Mouse (Mus musculus) thymus, postnatal 4 days (tissue): ENCODE results near the gene Espn.

Experiments
- DNase-seq: peaks from one replicate; pipeline ENCODE4 v3.0.0; 2021

Gene Espn

GRCm38 (mm10) chr4:152151966-152152544, at the start of gene Espn:
Gene Espn, minus strand, starts transcription at chr4:152152371.
- peak; percentile 85 for DNase-seq

GRCm38 (mm10) chr4:152201492-152201891, 49.3 kb upstream of the Espn start:
- DNase-seq: no peak

GRCm38 (mm10) chr4:152199617-152200016, 47.4 kb upstream of the Espn start:
- DNase-seq: no peak

- no peak for DNase-seq
These were observed 45.4 kb upstream of the Espn start for GRCm38 (mm10) chr4:152197545-152197944.

- no peak for DNase-seq
These were observed 44.1 kb upstream of the Espn start for GRCm38 (mm10) chr4:152196276-152196675.

GRCm38 (mm10) chr4:152194476-152195175, 42.5 kb upstream of the Espn start:
- no peak for DNase-seq

- no peak for DNase-seq
These were observed 40.4 kb upstream of the Espn start for GRCm38 (mm10) chr4:152192569-152192968.

GRCm38 (mm10) chr4:152190701-152191100, 38.5 kb upstream of the Espn start:
- no peak for DNase-seq

GRCm38 (mm10) chr4:152190096-152190653, 38.0 kb upstream of the Espn start:
- DNase-seq: no peak

GRCm38 (mm10) chr4:152189691-152190090, 37.5 kb upstream of the Espn start:
- no peak for DNase-seq

GRCm38 (mm10) chr4:152189071-152189470, 36.9 kb upstream of the Espn start:
- no peak for DNase-seq

GRCm38 (mm10) chr4:152188651-152189050, 36.5 kb upstream of the Espn start:
- no peak for DNase-seq

GRCm38 (mm10) chr4:152187142-152187541, 35.0 kb upstream of the Espn start:
- no peak for DNase-seq

GRCm38 (mm10) chr4:152186205-152187082, 34.3 kb upstream of the Espn start:
- no peak for DNase-seq

GRCm38 (mm10) chr4:152185510-152186204, 33.5 kb upstream of the Espn start:
- peak; percentile 48 for DNase-seq

- DNase-seq: no peak
These were observed 33.0 kb upstream of the Espn start for GRCm38 (mm10) chr4:152185137-152185509.

GRCm38 (mm10) chr4:152184353-152185035, 32.3 kb upstream of the Espn start:
- DNase-seq: peak; percentile 62

- no peak for DNase-seq
These were observed 30.0 kb upstream of the Espn start for GRCm38 (mm10) chr4:152182205-152182604.

- no peak for DNase-seq
These were observed 27.9 kb upstream of the Espn start for GRCm38 (mm10) chr4:152179946-152180660.

GRCm38 (mm10) chr4:152178916-152179705, 26.9 kb upstream of the Espn start:
- DNase-seq: peak; percentile 67
